Mouse (Mus musculus): ENCODE results near the gene Mtch2. TPM values are rescaled to one million over a fixed set of nuclear protein-coding genes. Genes with fewer than 3 reads are reported as not detected.

Mtch2 gene
- 138 and 162 TPM in 2 replicates for total RNA-seq (2012; rRNA removed)

GRCm38 (mm10) chr2:90846955-90847680 lies at the start of gene Mtch2:
Gene Mtch2 (plus strand): TSS chr2:90847155.
- TF ChIP-seq ZNF384 (IDR thresholded peaks at IDR 0.05; ENCODE audit: low read depth, low read length) (no peak), HCFC1 (IDR thresholded peaks at IDR 0.05; ENCODE audit: borderline replicate concordance, insufficient read depth, low read length) (peak; percentile 31; the same call in 1 of the 2 replicates)
- peaks cover 2% of the 10 kb centered on the region in 2 experiments; a peak in 1 of 4 replicates for H3K4me1 ChIP-seq (ENCODE audit: control insufficient read depth in 2 of 2, insufficient read depth in 2 of 2, low read length in 2 of 2, poor library complexity in 1 of 2)

GRCm38 (mm10) chr2:90808241-90809126 lies 38.5 kb upstream of the Mtch2 start:
- Histone ChIP-seq H3K4me1 (ENCODE audit: control insufficient read depth in 2 of 2, insufficient read depth in 2 of 2, low read length in 2 of 2, poor library complexity in 1 of 2) (no peaks in the 10 kb centered on the region), H3K36me3 (ENCODE audit: control insufficient read depth, insufficient read depth, low read length, poor library complexity, severe bottlenecking) (no peaks in the 10 kb centered on the region), H3K9ac (ENCODE audit: insufficient read depth, low read depth, low read length, poor library complexity, severe bottlenecking) (no peak overlapping the region), H3K9me3 (ENCODE audit: control insufficient read depth, insufficient read depth, low read depth, low read length) (no peaks in the 10 kb centered on the region), H3K27ac (ENCODE audit: insufficient read depth, low read depth, low read length, poor library complexity, severe bottlenecking) (no peak overlapping the region), H3K4me3 (ENCODE audit: insufficient read depth in 1 of 2, low read depth in 1 of 2, low read length in 2 of 2, poor library complexity in 1 of 2, severe bottlenecking in 1 of 2) (no peak overlapping the region)
- TF ChIP-seq CHD2 (IDR thresholded peaks at IDR 0.05; ENCODE audit: low read depth, low read length) (no peak), MAFK (IDR thresholded peaks at IDR 0.05; ENCODE audit: insufficient read depth, low read depth, low read length) (peak; percentile 81)
- DNase-seq (ENCODE audit: low read depth, low spot score): no peak
- in situ Hi-C loops (cut with MboI; ENCODE audit: low sequenced_read_pairs in 2 of 2, unreplicated experiment in 2 of 2): no loop called here

More at GRCm38 (mm10) chr2:90846955-90847680, at the start of gene Mtch2:
- Histone ChIP-seq H3K9ac (ENCODE audit: insufficient read depth, low read depth, low read length, poor library complexity, severe bottlenecking) (peak within 1 kb of the TSS; percentile 93), H3K9me3 (ENCODE audit: control insufficient read depth, insufficient read depth, low read depth, low read length) (no peaks in the 10 kb centered on the region), H3K36me3 (ENCODE audit: control insufficient read depth, insufficient read depth, low read length, poor library complexity, severe bottlenecking) (peaks cover 12% of the 10 kb centered on the region), H3K4me3 (ENCODE audit: insufficient read depth in 1 of 2, low read depth in 1 of 2, low read length in 2 of 2, poor library complexity in 1 of 2, severe bottlenecking in 1 of 2) (peak within 1 kb of the TSS; percentile 88), H3K27ac (ENCODE audit: insufficient read depth, low read depth, low read length, poor library complexity, severe bottlenecking) (peak within 1 kb of the TSS; percentile 63)
- peak; percentile 94 for DNase-seq (ENCODE audit: low read depth, low spot score)
- in situ Hi-C loops (cut with MboI; ENCODE audit: low sequenced_read_pairs in 2 of 2, unreplicated experiment in 2 of 2): no loop called here

- no peak for DNase-seq (ENCODE audit: low read depth, low spot score)
- in situ Hi-C loops (cut with MboI; ENCODE audit: low sequenced_read_pairs in 2 of 2, unreplicated experiment in 2 of 2): no loop called here
- Histone ChIP-seq H3K4me3 (ENCODE audit: insufficient read depth in 1 of 2, low read depth in 1 of 2, low read length in 2 of 2, poor library complexity in 1 of 2, severe bottlenecking in 1 of 2) (no peak overlapping the region), H3K36me3 (ENCODE audit: control insufficient read depth, insufficient read depth, low read length, poor library complexity, severe bottlenecking) (no peaks in the 10 kb centered on the region), H3K27ac (ENCODE audit: insufficient read depth, low read depth, low read length, poor library complexity, severe bottlenecking) (no peak overlapping the region), H3K4me1 (ENCODE audit: control insufficient read depth in 2 of 2, insufficient read depth in 2 of 2, low read length in 2 of 2, poor library complexity in 1 of 2) (no peaks in the 10 kb centered on the region), H3K9ac (ENCODE audit: insufficient read depth, low read depth, low read length, poor library complexity, severe bottlenecking) (no peak overlapping the region), H3K9me3 (ENCODE audit: control insufficient read depth, insufficient read depth, low read depth, low read length) (no peaks in the 10 kb centered on the region)
- TF ChIP-seq MAFK (IDR thresholded peaks at IDR 0.05; ENCODE audit: insufficient read depth, low read depth, low read length) (no peak), CHD2 (IDR thresholded peaks at IDR 0.05; ENCODE audit: low read depth, low read length) (no peak), ZC3H11A (IDR thresholded peaks at IDR 0.05; ENCODE audit: borderline replicate concordance, low read depth, low read length) (no peak), HCFC1 (IDR thresholded peaks at IDR 0.05; ENCODE audit: borderline replicate concordance, insufficient read depth, low read length) (no peak), ZNF384 (IDR thresholded peaks at IDR 0.05; ENCODE audit: low read depth, low read length) (no peak)
Measured at GRCm38 (mm10) chr2:90810751-90811150, 36.2 kb upstream of the Mtch2 start.

- Histone ChIP-seq H3K9me3 (ENCODE audit: control insufficient read depth, insufficient read depth, low read depth, low read length) (no peaks in the 10 kb centered on the region), H3K4me1 (ENCODE audit: control insufficient read depth in 2 of 2, insufficient read depth in 2 of 2, low read length in 2 of 2, poor library complexity in 1 of 2) (no peaks in the 10 kb centered on the region), H3K4me3 (ENCODE audit: insufficient read depth in 1 of 2, low read depth in 1 of 2, low read length in 2 of 2, poor library complexity in 1 of 2, severe bottlenecking in 1 of 2) (no peak overlapping the region), H3K36me3 (ENCODE audit: control insufficient read depth, insufficient read depth, low read length, poor library complexity, severe bottlenecking) (no peaks in the 10 kb centered on the region), H3K9ac (ENCODE audit: insufficient read depth, low read depth, low read length, poor library complexity, severe bottlenecking) (no peak overlapping the region), H3K27ac (ENCODE audit: insufficient read depth, low read depth, low read length, poor library complexity, severe bottlenecking) (no peak overlapping the region)
- DNase-seq (ENCODE audit: low read depth, low spot score): no peak
- TF ChIP-seq MAFK (IDR thresholded peaks at IDR 0.05; ENCODE audit: insufficient read depth, low read depth, low read length) (no peak), HCFC1 (IDR thresholded peaks at IDR 0.05; ENCODE audit: borderline replicate concordance, insufficient read depth, low read length) (no peak), ZNF384 (IDR thresholded peaks at IDR 0.05; ENCODE audit: low read depth, low read length) (no peak), ZC3H11A (IDR thresholded peaks at IDR 0.05; ENCODE audit: borderline replicate concordance, low read depth, low read length) (no peak), CHD2 (IDR thresholded peaks at IDR 0.05; ENCODE audit: low read depth, low read length) (no peak)
- in situ Hi-C loops (cut with MboI; ENCODE audit: low sequenced_read_pairs in 2 of 2, unreplicated experiment in 2 of 2): no loop called here
Measured at GRCm38 (mm10) chr2:90815266-90815665, 31.7 kb upstream of the Mtch2 start.
